Mouse (Mus musculus) naive thymus-derived CD4-positive, alpha-beta T cell, adult 2 months (primary cell): ENCODE results near the gene Cpn2.

Source experiments
- DNase-seq: peaks from one replicate; pipeline ENCODE4 v3.0.0-alpha.2; 2011; ENCODE audit warnings: low read depth

Gene Cpn2

DNA sequence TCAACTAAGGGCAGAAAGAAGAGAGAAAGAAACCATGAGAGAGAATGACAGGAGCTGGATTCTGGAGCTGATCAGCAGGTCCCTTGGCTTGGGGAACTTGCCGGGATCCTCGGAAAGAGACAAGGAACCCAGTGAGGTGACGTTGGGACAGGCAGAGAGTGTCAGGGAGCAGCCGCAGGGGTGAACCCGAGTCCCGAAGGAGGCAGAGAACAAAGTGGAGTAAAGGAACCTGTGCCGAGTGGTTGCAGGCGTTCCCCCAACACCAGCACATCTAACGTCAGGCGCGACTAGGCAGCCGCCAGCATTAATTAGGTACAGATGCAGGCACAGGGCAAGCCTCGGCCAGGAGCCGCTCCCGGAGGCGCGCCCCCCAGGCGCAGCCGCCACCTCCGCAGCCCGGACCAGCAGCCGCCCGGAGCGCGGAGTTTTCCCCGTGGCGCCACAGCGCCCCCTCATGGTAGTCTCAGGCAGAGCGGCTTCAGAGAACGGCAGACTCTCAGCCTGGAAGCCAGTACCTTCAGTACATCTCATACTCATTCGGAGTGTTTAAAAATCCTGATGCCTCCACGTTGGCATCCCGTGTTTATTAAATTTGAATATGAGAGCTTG, 31.1 kb downstream of the Cpn2 start:
- DNase-seq, result peak; percentile 84

DNA sequence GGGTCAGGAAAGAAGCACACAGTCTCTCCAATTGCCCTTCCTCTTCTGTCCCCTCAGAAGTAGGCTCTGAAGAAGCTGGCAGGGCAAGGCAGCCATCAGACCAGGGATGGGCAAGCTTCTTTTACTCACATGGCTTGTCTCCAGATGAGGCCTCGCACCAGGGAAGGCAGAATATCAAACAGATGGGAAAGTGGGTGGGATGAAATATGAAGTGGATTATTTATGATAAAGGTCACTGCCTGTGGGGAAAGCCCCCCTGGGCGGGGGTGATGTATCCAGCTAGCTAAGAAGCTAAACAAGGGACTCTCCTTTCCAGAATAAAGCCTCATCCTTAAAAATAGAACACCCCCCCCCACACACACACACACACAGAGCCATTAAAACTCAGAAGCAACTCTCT, 31.7 kb downstream of the Cpn2 start:
- DNase-seq, result peak; percentile 12

DNA sequence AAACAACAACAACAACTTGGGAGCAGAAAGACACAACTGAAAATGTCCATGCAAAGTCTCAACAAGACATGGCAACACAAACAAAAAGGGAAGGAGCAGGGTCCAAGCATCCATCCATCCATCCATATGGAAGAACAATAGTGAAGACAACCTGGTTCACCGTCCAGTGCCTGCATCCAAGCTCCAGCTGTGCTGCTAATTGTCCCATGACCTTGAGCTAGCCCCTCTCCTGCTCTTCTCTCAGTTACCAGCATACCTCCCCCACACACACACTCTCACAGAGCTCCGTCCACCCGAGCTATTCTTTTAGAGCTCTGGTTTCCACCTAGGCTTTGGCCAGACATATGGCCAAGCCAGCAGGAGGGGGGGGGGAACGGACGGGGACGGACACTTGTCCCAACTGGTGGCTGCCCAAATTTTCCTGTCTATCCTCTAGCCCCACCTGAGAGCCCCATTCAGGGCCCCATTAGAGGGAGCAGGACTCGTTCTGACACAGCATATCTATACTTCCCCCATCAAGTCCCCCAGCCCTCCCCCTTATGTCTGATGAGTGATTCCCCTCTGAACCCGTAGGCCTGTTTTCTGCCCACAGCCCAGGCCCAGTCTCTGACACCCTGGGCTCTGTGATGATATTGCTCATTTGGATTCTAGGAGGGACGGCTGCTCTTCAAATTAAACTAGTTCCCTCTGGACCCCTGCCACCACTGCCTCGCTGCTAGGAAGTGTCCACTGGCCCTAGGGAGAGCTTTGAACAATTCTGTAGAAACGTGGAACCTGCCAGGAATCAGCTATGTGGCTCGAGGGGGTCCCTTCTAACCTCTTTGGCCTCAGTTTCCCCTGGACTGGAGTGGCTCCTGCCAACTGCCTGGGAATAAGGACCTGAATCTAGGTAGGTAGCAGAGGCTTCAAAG, 32.4 kb downstream of the Cpn2 start:
- no peak for DNase-seq

DNA sequence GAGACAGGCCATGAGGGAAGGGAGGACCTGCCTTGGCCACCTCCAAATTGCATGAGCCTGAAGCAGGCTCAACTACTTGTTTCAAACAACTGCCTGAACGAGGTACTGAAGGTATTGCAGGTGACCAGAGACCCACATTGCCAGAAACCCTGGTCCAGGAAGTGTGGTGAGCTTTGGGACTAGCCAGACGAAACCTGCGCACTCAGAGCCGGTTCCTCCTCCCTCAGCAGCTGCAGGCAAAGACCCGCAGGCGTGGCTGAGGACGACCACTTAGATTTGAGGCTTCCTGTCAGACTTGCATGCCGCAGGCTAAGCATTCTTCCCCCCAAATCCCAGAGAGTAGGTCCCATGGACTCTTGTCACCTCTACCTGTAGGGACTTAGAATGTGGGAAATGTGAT, 33.2 kb downstream of the Cpn2 start:
- no peak for DNase-seq

DNA sequence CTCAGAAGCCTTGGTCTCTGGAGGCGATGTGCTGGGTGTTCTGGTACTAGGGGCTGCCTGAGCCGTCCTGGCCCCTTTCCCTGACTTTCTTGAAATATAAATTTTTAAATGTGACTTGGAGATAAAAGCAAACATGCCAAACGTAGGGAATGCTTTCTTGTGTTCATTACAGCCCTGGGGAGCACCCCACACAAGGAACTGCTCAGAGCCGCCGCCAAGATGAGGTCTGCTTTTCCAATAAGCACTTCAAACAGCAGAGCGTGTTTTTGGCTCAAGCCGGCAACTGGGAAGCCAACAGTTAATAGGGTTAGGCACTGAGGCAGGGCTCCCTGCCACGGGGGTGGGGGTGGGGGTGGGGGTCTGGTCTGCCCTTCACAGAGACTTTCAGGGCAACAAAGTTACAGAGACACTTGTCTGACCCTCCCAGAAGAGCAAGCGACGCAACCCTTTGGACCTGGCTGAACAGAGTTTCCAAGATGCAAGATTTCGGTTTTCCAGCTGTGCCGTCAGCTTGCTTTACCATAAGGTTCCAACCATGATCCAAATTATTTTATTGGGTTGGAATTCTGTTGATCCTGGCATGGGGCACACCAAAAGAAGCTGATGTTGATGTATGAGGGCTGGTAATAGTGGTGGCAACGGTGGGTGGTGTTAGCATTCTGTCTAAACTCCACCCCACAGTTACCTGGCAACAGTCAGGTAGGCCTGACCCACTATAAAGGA, 35.3 kb downstream of the Cpn2 start:
- DNase-seq, result no peak

DNA sequence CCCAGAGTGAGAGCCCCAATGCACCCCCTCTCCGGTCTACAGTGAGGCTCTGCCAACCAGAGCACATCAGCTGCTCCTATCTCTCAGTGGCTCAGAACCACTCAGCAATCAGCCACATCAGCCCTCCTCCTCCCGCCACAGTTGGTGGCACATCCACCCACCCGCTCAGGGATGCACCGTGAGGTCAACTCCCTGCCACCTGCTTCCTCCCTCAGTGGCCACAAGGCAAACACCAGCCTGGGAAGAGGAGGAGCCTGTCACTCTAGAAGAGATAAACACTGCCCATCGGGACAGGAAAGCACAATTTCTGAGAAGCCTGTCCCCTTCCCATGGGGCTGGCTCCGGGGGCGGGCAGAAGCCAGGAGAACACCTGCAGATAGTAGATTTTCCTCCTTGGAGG, 39.9 kb downstream of the Cpn2 start:
- no peak for DNase-seq

DNA sequence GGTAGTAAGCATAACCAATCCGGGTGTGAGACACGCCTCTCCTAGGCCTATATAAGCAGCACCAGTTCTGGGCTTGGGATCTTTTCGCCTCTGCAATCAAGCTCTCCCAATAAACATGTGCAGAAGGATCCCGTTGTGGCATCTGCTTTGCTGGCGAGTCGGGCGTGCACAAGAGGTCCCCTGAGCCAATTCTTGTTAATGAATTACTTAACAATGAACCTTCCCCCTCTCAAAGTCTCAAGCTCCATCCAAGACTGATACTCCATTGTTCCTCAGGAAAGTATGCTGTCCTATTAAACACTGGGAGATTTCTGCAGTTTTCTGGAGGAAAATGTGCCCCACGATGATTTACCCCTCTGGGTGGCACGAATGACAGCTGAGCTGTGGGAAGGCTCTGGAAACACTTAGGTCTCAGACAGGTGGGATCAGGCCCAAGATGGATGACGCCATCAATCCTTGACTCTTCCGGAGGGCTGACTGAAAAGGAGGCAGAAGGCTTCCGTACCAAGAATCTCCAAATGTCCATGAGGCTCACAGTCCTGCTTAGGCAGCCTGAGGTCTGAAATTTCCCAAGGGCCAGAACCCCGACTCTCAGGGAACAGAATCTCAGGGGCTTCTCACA, 46.0 kb downstream of the Cpn2 start:
- no peak for DNase-seq

DNA sequence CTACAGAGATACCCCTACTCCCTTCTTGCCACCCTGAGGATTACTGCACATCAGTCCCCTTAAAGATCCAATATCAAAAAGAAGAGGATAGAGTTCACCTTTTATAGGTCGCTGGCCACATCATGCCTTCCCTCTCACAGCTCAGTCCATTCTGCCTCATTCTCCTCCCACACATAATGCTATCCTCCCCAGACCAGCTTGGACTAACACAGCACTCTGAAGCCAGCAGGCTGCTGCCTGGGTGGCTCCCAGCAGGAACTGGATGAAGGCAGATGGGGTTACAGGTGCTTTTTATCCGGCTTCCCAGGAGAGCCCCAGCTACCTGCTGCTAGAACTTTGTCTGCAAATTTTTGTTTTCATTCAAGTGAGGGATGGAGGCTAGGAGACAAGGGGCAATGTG, 51.5 kb downstream of the Cpn2 start:
- no peak for DNase-seq

DNA sequence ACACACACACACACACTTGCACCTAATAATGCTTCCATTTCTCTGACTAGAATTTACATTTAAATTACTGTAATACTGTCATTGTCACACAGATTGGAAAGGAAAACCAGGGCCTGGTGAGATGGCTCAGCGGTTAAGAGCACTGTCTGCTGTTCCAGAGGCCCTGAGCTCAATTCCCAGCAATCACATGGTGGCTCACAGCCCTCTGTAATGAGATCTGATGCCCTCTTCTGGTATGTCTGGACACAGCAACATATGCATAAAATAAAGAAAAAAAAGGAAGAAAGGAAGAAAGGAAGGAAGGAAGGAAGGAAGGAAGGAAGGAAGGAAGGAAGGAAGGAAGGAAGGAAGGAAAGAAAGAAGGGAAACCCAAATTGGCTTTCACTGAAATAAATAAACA, 53.7 kb downstream of the Cpn2 start:
- DNase-seq, result no peak

DNA sequence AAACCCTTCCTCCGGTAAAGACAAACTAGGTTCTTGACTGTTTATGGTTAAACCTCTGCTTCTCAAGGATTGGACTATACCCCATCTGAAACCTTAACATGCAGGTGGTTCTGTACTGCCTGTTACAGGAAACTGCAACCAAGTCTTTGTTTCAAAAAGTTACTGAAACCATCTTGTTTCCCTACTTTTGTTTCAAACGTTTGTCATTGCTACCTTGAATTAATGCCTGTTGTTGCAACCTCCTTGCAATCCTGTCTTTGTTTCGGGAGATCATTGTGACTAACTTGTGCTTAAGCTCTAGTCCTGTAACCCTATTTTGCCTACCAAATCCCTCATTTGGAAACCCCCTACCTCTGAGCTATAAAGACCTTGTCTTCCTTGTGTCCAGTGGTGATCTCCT, 55.3 kb downstream of the Cpn2 start:
- no peak for DNase-seq

DNA sequence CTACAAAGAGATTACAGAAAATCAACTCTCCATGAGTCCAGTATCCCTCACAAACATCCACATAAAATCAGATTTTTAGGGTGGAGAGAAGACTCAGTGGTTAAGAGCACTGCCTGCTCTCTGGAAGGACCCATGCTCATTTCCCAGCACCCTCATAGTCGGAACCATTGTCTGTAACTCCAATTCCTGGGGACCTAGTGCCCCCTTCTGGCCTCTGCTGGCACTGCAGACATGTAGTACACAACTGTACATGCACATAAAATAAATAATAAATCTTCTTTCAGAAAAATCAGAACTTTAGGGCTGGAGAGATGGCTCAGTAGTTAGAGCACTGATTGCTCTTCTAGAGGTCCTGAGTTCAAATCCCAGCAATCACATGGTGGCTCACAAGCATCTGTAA, 58.0 kb downstream of the Cpn2 start:
- DNase-seq, result peak; percentile 35

DNA sequence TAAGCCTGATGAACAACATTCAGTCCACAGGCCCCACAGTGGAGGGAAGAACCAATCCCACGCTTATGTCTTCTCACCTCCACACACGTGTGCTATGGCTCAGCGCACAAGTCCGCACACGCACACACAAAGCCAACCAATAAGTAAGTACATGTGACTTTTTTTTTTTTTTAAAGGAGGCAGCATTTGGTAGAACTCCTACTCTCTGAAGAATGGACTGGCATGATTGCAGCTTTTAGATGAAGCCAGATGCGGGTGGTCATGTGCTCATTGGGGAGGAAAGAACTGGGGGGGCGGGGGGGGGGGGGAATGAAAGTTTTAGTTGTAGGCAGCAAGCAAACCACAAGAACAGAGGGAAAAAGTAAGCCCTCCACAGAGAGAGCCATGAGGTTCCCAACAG, 59.3 kb downstream of the Cpn2 start:
- DNase-seq, result no peak

DNA sequence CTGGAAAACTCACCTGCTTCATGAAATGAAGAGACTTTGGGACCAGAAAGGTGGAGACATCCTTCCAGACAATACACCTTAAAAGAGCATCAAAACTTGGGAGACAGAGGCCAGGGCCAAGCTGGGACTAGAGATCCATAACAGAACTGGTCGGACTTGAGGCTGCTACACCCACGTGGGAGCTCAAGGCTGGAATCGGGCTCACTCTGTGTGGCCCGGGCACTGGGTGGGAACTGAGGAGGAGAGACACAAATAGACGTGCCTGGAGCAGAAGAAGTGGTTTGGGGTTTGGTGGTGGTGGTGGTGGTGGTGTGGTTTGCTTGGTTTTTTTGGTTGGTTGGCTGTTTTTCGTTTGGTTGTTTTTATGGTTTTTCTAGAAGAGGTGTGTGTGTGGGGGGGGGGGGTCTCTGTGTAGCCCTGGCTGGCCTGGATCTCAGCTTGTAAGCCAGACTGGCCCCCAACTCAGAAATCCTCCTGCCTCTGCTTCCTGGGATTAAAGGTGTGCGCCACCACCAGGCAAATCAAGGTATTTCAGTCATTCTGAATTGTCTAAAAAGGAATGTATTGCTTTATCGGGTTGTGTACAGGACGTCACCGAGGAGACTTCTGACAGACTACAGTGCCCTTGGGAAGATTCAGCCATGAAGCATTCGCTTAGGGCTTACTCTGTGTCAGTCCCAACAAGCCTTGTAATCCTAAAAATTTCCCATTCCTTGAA, 60.0 kb downstream of the Cpn2 start:
- peak; percentile 41 for DNase-seq
